Mouse (Mus musculus) urinary bladder, postnatal 25 days (tissue): Measurements from ENCODE around the gene Blvra.
A peak's percentile ranks its signal among the peaks of the same experiment; 100 is the strongest.
"Not testable (repeated sequence)": the region's sequence is repeated elsewhere in the genome, so short reads cannot be mapped to it uniquely, and the experiment has no call there.

Experiments
- DNase-seq: peaks from one replicate; pipeline ENCODE4 v3.0.0; 2022; ENCODE audit warnings: low spot score

The Blvra gene

DNA sequence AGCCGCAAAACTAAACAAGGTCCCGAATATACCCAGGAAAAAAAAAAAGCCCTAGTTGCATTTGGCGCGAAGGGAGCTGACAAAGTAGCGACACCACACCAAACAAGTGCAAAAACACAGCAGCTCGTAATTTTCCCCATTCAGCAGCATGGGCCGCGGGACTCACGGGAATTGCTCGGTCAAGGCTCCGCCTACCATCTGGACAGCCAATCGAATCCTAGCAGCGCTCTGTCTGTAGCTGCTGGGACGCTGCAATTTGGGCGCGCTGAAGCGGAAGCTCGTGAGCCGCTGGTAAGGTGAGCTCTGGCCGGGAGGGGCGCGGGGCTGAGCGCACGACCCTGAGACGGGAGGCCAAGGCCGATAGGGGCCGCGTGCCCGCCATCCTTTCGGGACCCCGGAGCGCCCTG lies at the start of gene Blvra:
TSS of gene Blvra (plus strand) at position 231 of the 407 bp plus-strand sequence.
- DNase-seq = peak; percentile 74

DNA sequence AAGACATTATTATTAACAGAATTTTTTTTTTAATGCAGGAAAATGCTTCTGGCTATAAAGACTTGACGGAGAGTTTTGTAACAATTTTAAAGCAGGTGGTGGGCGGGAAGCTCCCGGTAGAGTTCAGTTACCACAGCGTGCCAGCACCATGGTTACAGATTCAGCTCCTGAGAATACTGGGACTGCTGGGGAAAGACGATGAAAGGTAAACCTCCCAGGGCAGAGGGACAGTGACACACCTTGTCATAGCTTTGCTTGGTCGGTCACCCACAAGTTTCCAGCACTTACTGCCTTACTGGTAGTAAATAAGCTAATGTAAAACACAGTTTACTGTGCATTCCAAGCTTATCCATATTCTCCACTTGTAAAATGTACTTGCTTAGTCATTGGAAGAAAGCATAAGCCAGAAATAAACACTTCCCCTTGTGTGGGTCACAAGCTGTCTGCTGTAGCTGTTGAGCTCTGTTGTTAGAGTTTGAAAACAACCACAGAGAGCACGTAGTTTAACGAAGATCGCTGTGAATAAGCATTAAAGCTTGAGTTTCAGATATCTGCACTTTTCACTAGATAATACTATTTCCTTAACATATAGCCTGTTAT lies 35.4 kb upstream of the Blvra start:
- no peak for DNase-seq

DNA sequence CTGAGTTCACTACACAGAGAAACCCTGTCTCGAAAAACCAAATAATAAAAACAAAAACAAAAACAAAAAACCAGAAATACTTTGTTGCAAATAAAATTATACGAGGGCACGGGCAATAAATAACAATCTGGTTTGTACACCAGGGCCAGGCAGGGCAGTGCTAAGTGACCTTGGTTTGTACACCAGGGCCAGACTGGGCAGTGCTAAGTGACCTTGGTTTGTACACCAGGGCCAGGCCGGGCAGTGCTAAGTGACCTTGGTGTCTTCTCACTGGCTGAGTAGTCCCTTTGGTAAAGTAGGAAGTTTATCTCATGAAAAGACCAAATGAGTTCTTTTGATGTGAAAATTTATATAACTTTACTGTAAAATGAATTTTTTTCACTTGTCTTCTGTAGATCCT lies 33.2 kb upstream of the Blvra start:
- DNase-seq = no peak

DNA sequence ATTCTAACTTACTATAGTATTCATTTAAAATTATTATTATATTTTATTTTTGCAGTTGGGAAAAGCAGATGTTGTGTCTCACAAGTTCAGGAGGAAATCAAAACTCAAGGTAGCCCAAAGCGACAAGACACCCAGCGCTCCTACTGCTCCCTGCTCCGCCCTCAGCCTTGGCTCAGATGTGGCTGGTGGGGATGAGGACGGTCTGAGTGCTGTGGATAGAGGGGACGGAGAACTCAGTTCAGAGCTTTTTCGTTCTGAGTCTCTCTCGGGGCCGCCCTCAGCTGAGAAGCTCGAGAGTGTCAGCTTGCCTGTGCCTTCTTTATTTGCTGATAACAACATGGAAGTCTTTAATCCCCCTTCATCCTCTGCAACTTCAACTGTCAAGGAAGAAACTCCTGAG lies 9.0 kb upstream of the Blvra start:
- no peak for DNase-seq

DNA sequence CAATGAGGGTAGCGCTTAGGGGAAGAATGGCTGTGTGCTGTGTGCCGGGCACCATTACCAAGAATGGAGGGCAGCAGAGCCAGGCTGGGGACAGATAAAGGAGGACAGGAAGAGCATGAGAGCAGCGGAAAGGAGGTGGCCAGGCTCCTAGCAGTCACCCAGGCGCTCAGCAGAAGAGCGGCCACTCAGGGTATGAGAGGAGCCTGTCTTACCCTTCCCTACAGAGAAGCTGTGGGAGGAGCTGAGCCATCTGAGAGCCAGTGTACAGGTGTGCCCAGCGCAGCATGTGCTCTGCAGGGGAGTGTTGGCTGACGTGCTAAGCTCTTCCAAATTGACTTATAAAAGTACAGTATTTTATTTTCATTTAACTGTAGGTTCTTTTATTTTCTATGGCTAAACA lies 1.7 kb upstream of the Blvra start:
- DNase-seq = no peak

DNA sequence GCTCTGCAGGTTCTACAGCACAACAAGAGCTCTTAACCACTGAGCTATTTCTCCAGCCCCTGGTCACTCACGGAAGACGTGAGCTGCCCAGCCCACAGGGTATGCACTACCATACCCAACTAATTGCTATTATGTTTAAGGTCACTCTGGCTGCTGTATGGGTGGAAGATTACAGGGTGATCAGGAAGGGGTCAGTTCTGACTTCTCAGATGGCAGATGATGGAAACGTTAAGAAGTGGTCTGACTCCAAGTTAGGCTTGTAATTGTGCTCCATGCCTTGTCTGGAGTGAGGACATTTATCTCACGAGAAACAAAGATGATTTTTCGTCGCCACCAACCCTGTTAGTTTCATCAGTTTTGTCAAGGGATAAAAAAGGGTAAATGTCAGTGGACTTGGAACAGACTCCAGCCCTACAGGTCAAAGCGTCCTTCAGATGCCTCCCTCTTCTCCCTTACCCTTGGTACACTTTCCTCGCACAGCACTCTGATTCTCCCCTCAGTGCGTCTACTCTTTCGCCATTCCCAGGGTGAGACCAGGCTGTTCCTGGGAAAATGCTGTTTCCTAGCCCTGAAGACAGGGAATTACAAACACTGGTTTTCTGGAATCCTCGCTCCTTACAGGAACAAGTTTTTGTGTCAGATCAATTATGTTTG lies 557 bp upstream of the Blvra start:
- DNase-seq = no peak

DNA sequence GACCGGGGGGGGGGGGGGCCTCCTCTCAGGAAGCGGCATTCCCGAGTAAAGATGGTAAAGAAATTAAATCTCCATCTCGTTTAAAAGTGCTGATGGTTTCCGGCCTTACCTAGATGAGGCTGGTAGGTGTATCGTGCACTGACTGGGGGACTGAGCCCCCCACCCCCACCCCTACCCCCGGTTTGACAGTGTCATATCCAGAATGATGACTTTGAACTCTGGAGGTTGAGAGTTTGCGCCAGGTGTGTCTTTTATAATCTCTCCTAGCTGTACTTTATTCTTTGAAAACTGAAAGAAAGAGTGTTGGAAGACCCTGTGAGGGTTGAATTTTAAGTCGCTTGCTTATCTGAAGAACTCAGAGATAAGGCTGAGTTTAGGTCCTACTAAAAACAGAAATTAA lies 414 bp downstream of the Blvra start:
- DNase-seq = no peak

DNA sequence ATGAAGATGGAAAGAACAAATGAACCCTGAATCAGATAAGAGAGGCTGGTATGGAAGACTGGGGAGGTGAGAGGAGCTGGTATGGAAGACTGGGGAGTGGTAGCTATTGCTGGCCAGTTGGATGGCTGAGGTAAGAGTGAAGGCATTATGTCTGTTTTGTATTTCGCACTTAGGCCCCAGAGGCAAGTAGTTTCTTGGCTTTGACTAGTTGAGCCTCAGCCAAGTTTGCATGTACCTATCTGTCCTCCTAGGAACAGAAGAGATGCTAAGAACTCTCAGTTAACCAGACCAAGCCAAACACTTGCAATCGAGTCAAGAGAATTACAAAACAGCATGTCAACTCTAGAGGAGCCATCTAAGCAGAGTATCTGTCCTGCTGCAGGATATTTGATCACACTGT lies 3.7 kb downstream of the Blvra start:
- no peak for DNase-seq

DNA sequence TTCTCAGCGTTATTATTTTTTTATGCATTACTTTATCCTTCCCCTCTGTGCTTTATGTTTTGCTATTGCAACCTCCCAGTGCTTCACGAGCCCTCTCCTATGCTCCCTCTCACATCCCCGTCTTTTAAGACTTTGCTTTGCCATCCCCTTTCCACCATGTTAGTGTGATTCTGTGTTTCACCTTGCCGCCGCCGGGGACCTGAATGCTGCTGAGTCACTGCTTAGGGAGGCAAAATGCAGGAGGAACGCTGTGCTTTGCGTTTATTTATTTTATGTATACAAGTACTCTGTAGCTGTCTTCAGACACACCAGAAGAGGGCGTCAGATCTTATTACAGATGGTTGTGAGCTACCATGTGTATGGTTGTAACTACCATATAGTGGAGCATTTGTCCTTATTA lies 7.1 kb downstream of the Blvra start:
- no peak for DNase-seq

DNA sequence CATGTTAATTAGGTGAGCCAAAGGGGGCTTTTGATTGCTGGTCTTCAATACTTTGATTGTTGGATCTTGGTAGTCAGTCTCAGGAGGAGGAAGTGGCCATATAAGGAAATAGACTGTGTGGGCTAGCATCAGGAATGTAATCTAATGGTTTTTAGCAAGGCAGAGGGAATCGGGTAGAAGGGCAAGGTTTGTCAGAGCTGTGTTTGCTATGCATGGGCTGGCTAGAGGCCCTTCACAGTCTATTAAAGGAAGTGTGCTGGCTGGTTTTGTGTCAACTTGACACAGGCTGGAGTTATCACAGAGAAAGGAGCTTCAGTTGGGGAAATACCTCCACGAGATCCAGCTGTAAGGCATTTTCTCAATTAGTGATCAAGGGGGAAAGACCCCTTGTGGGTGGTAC lies 8.6 kb downstream of the Blvra start:
- not testable (repeated sequence) for DNase-seq

DNA sequence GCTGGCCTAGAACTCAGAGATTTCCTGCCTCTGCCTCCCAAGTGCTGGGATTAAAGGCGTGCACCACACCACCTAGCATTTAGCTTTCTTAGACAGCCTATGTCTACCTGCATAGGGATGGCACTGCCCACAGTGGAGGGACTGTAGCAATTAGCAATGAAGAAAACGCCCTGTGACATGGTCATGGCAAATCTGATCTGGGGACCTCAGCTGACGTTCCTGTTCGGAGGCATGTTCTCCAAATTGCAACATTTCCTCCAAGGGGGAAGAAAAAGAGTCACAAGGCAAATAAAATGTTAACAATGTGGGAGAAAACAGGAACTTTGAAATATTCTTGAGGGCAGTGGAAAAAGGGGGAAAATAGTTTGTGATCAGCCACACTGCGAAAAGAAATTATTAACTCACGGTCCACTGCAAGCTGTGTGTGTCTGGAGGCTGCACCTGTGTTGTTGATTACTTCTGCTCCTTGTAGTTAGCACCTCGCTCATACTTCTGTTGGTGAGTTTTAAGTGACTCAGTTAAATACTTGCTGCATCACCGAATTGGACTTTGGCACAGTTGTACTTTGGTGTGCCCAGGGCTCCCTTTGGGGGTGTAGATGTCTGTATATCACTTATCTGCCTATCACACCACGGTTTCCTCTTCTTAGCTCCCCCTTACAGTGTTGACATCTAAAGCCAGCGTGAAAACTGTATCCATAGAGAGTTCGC lies 9.6 kb downstream of the Blvra start:
- DNase-seq = no peak

DNA sequence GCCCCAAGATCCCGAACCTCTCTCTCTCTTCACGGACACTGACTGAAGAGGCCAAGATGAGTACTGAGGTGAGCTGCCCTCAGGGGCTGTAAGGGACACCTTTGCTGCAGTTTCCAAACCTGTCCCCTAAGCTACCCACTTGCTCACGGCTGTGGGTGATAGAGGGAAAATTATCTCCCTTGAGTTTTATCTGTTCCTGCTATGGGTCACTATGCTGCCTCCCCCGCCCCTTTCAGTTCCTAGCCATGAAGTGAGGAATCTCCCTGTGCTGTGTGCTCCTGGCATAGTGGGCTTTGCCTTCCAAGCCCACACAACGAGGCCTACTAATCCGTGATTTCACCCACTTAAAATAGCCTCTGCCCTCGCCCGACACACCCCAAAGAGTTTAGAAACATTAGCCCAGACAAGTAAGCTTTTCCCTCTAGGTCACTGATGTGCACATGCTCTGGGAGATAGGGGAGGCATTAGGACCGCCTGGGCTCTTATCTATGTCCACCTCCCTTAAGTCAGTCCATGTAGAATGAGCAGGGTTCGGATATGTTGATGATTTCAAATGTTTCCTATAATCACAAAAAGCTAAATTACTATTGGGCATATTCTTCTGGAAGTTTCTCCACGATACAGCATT lies 10.2 kb downstream of the Blvra start:
- no peak for DNase-seq

DNA sequence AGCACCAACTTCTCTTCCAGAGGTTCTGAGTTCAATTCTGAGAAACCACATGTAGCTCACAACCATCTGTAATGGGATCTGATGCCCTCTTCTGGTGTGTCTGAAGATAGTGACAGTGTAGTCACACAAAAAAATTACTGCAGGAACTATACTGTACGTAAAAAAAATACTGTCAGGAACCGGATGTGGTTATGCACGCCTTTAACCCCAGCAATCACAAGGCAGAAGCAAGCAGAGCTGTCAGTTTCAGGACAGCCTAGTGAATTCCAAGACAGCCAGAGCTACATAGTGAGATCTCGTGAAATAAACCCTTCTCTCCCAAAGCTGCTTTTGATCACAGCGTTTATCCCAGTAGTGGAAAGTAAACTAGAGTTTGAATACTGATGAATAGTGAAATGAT lies 15.8 kb downstream of the Blvra start:
- DNase-seq = no peak

DNA sequence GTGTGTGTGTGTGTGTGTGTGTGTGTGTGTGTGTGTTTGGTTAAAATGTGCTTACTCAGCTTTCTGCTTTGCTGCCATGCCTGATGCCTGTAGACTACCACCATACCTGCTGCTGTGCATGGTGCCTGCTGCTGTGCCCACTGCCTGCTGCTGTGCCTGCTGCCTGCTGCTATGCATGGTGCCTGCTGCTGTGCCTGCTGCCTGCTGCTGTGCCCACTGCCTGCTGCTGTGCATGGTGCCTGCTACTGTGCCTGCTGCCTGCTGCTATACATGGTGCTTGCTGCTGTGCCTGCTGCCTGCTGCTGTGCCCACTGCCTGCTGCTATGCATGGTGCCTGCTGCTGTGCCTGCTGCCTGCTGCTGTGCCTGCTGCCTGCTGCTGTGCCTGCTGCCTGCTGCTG lies 19.7 kb downstream of the Blvra start:
- DNase-seq = not testable (repeated sequence)

DNA sequence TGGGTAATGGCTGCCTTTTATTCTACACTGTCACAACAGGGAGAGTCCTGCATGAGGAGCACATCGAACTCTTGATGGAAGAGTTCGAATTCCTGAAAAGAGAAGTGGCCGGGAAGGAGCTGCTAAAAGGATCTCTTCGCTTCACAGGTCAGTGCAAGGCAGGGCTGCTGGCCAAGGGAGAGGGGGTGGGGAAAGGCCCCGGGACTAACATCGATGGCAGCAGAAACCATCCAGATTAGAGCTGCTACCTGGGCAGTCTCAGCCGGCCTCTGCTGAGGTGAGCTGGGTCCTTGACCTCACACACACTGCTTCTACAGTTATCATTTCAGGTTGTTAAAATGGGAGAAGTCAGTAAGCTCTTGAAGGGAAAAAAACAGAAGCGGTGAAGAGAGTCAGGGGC lies 21.5 kb downstream of the Blvra start:
- DNase-seq = no peak

DNA sequence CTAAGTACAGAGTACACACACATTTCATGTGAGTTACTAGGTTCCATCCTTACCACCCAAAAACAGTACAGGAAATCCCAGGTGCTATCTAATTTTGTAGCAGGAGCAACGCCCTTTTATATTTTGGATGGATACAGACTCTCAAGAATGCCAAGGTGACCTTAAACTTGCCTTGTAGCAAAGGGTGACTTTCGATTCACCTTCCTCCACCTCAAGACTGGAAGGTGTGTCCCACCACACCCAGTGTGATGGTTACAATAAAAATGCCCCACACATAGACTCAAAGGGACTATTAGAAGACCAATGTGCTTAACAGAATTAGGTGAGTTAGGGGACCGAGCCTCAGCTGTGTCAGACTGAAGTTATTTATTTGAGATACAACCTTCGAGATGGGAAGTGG lies 38.5 kb downstream of the Blvra start:
- no peak for DNase-seq

DNA sequence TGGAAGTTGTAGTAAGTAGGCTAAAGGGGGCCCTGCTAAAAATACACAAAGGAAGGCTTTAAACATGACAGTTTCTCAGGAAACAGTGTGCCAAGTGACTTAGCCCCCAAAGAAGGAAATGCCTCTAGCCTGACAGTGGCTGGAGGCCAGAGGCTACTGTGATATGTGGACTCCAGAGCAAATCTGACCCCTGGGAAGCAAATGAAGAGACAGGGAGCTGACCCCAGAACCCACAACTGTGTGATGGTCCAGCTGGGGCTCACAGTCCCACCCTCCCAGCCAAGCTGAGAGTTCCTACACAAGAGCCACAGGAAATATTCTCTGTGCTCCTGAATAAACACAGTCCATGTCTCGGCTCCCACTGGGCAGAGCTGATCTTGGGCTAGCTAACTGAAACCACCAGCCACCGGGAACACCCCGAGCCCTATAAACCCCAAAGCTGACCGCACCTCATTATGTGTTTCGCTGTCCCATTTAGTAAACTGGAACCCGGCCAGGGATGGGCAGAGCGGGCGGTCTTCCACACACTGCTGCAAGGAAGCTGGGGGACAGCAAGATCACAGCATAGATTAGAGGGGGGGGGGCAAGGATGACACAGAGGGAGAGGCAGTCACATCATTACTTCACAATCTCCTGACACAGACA lies 51.2 kb downstream of the Blvra start:
- no peak for DNase-seq

DNA sequence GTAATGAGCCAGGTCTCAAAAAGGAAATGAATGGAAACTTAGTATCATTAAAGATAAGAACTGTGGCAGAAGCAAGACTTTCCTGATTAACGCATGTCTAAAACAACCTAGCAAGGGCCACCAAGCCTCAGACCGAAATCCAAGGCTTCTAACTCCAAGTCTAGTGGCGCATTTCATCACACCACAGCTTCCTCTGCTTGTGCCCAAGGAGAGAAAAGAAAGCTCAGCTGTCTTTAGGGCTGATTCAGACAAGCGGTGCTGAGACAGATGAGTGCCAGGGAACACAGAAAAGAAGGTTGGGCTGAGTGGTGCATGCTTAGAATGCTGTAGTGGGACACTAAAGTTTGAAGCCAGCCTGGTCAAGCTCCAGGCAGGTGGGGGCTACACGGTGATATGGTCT lies 58.5 kb downstream of the Blvra start:
- DNase-seq = no peak

DNA sequence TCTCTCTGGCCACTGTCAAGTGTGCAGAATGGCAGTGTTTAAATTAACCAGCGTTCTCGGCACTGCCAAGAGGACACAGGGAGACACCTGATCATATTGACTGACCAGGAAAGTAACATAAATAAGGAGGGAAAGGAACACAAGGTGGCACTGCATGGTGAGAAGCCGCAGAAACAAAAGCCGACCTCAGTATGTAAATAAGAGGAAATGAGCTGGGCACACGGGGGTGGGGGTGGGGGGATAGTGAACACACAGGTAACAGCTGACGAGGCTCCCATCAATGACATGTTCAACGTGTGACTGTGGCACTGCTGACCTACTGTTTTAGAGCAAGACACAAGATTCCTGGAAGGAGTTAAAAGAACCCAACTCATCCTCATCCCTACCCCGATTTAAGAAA lies 60.9 kb downstream of the Blvra start:
- DNase-seq = no peak

DNA sequence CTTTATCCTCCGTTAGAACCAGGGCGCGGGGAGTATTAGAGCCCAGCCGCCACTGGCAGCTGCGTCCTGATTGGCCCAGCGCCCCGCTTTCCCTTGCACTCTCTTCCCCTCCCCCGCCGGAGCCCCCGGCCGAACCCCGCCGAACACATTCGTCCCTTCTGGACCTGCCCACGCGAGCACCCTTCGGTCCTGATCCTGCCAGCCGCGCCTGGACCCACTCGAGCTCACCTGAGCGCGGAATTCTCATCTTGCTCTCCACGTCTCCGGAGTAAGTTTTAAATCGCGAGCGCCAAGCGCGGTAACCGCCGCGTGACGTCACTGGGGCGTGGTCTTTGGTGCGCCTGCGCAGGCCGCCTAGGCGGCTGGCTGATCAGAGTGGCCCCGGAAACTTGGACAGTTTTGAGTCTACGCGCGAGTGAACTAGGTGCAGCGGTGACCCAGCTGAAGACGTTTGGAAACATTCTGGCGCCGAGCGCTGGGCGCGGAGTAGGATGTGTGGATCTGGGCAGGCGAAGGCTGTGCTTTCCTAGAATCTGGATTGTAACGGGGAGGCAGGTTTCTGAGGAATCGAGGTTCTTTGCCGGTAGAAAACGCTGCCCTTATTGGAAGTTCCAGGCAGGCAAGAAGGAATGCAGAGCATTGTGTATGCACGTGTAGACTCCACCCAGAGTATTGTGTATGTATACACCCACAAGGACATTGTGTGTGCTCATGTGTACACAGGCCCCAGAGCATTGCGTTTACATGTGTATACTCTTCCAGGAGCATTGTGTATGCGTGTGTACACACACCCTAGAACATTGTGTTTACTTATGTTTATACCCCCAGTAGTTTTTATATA lies 63.4 kb downstream of the Blvra start, which contains the start of gene Ncaph:
TSS of gene Ncaph (minus strand) at position 334 of the 841 bp plus-strand sequence.
- DNase-seq = peak; percentile 97

DNA sequence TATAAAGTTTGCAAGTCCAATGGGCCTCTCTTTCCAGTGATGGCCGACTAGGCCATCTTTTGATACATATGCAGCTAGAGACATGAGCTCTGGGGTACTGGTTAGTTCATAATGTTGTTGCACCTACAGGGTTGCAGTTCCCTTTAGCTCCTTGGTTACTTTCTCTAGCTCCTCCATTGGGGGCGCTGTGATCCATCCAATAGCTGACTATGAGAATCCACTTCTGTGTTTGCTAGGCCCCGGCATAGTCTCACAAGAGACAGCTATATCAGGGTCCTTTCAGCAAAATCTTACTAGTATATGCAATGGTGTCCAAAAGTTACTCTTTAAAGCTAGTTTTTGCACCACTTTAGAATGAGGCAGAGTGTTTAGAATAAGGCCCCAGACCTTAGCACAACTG lies 64.8 kb downstream of the Blvra start:
- not testable (repeated sequence) for DNase-seq

DNA sequence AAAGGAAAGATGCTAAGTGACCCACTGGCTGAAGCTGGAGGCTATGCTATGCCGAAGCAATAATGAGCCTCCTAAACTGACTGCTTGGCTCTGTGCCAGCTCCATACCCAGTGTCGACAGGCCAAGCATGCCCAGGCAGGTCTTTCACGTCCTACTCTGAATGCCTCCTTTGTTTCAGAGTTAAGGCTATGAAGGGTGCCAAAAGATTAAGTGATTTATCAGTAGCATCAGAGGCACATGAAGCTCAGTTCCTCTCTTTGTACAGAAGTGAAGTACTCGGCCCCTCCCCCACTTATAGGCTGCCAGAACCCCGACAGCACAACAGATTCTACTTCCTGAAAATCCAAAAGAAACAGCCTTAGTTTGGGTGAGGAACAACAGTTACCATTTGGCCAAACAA lies 66.5 kb downstream of the Blvra start:
- DNase-seq = peak; percentile 70
